Mouse (Mus musculus) megakaryocyte, embryonic 14.5 days (primary cell): ENCODE results near the gene BC067074. TPM values are rescaled to one million over a fixed set of nuclear protein-coding genes. Genes with fewer than 3 reads are reported as not detected.

ENCODE experiments used
- H3K27me3 ChIP-seq: replicated peaks from 2 replicates; pipeline ENCODE3; 2012; ENCODE audit warnings: inconsistent platforms
- H3K36me3 ChIP-seq: replicated peaks from 2 replicates; pipeline ENCODE3; 2012; ENCODE audit warnings: low read length, inconsistent platforms, mixed read lengths
- H3K4me1 ChIP-seq: 2 replicates; pipeline ENCODE4 v1.6.1; 2012; ENCODE audit warnings: inconsistent platforms
- H3K4me3 ChIP-seq: replicated peaks from 2 replicates; pipeline ENCODE3; 2012; ENCODE audit warnings: moderate library complexity, mild to moderate bottlenecking, inconsistent platforms
- H3K9me3 ChIP-seq: 2 replicates; pipeline ENCODE4 v1.6.1; 2012; ENCODE audit warnings: inconsistent platforms
- FLI1 ChIP-seq: IDR thresholded peaks from 2 replicates; pipeline ENCODE4 v1.6.1; 2012; ENCODE audit warnings: low read length, inconsistent platforms, mixed read lengths
- GATA1 ChIP-seq: IDR thresholded peaks from 3 replicates; pipeline ENCODE4 v1.6.1; 2012; ENCODE audit warnings: mixed read lengths, low read length, inconsistent platforms, borderline replicate concordance
- polyA plus RNA-seq: library from polyadenylated mRNA; stranded (reverse); fragments of >175 nt; gene quantifications from 2 replicates; pipeline ENCODE4 v1.2.3, GENCODE M21; 2012; ENCODE audit warnings: low replicate concordance; ENCODE audit not compliant: insufficient read depth

BC067074 gene
- polyA plus RNA-seq, 1 experiment, result not detected

DNA sequence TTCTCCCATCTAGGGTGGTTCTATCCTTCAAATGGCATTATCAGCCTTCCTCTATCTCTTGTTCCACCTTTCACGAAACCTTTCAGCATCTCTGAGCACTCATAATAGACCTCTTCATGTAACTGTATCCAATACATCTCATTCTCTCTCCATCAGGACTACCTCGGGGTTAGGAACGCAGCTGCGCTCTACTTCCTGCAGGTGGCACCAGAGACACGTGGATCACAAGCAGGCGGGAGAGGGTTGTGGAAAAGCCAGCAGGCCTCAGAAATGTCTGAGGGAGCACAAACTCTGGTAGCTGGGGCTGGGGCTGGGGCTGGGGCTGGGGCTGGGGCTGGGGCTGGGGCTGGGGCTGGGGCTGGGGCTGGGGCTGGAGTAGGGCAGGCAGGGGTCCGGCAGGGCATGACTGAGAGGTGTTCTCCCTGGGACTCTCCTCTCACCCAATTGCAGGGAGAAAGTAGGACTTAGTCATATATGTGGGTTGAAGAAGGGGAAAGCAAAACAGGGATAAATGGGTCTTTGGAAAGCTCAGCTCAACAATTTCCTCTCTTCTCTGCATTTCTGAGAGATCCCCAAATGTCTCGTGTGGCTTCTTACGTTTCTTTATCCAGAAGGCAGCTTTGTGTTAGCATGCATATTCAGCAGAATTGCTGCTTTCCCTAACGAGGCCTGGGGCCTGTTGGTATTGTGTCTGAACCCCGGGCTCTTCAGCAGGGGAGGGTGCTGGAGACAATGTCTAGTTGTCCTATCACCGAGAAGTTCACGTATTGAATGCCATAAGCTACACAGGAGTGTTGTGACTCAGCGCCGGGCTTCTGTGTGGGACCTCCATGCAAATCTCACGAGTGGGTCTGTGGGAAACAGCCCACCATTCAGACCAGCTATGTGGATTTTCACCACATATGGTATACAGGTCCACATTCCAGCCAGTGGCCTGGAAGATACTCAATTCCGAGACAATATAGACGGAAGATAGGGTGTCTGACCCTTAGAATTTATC lies 22.9 kb upstream of the BC067074 start:
- H3K4me3 ChIP-seq, result no peak overlapping the region
- H3K36me3 ChIP-seq, result no peaks in the 10 kb centered on the region
- no peaks in the 10 kb centered on the region for H3K27me3 ChIP-seq
- H3K9me3 ChIP-seq, result no peaks in the 10 kb centered on the region
- peaks cover 5% of the 10 kb centered on the region for H3K4me1 ChIP-seq
- TF ChIP-seq GATA1, result no peak
- no peak for TF ChIP-seq FLI1

DNA sequence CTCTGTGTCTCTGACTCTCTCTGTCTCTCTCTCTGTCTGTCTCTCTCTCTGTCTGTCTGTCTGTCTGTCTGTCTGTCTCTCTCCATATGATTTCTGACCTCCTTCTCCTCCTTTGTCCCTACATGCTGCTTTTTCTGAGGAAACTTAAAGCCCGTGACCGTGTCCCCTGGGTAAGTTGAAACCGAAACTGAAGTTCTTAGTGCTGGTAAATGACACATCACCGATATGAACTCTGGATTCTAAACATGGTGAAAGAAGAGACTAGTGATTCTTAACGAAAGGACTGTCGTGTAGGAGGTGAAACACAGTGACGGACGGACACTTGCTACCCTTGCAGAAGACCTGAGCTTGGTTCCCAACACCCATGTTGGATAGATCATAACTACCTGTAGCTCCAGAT lies 21.8 kb upstream of the BC067074 start:
- H3K36me3 ChIP-seq, result no peaks in the 10 kb centered on the region
- no peak for TF ChIP-seq FLI1
- no peak for TF ChIP-seq GATA1
- H3K4me1 ChIP-seq, result peaks cover 4% of the 10 kb centered on the region
- no peaks in the 10 kb centered on the region for H3K9me3 ChIP-seq
- no peaks in the 10 kb centered on the region for H3K27me3 ChIP-seq
- H3K4me3 ChIP-seq, result no peak overlapping the region

DNA sequence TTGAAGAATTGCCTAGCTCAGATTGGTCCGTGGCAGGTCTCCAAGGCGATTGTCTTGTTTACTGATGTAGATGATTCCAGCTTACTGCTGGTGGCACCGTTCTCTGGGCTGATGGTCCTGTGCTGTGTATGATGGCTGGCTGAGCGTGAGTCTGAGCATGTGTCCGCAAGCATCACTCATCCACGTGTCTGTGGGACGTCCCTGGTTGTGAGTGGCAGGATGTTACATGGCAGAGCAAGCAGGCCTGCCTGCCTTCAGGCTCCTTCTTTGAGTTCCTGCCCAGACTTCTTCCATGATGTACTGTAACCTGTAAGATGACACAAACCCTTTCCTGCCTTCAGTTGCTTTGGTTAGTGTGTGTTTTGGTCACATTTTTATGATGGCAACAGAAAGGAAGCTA lies 5.8 kb upstream of the BC067074 start:
- no peaks in the 10 kb centered on the region for H3K36me3 ChIP-seq

DNA sequence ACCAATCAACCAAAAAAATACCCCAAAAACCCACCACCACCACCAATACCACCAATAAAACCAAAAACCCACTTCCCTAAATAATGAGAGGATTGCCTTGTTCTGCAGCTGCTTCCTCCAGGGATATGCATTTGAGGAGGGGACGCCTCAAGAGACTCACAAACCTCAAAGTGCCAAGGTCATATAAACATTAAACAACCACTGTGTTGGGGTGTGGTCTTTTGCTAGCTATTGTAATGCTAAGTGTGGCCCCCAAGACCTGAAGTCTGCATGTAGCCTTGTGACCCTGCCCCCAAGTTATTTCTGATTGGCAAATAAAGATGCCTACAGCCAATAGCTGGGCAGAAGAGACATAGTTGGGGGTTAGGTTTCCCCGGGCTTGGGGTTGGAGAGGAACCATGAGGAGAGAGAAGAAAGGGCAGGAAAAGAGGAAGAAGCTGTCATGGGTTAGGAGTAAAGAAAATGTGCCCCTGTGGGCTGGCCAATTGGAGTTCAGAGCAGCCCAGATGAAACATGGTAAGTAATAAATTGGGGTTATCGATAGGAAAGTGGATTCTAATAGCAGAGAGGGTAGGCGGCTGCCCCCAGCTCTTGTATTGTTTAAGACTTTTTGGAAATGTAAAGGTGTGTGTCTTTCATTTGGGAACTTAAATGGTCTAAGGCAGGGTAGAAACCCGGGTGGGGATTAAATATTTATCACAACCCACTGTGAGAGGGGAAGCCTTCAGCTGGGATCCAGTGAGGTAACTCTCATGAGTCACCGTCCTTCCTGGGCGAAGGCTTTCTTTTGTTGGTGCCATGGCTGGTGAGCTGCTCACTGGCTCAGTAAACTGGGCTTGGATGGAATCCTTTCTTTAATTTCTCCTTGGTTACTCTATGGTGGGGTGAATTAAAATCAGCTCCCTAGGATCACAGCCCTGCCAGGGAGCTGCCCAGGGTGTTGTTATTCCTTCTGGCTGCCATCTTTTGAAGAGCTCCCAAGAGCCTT lies 4.5 kb upstream of the BC067074 start:
- H3K4me3 ChIP-seq, result no peak overlapping the region
- H3K4me1 ChIP-seq, result no peaks in the 10 kb centered on the region
- H3K27me3 ChIP-seq, result peaks cover 15% of the 10 kb centered on the region
- no peaks in the 10 kb centered on the region for H3K36me3 ChIP-seq
- peaks cover 37% of the 10 kb centered on the region for H3K9me3 ChIP-seq
- no peak for TF ChIP-seq FLI1
- TF ChIP-seq GATA1, result no peak

More for the DNA sequence above, 5.8 kb upstream of the BC067074 start:
- no peak for TF ChIP-seq GATA1
- TF ChIP-seq FLI1, result no peak
- Histone ChIP-seq H3K27me3 (peaks cover 2% of the 10 kb centered on the region), H3K4me1 (no peaks in the 10 kb centered on the region), H3K9me3 (peaks cover 24% of the 10 kb centered on the region), H3K4me3 (peak overlapping the region; percentile 47)

DNA sequence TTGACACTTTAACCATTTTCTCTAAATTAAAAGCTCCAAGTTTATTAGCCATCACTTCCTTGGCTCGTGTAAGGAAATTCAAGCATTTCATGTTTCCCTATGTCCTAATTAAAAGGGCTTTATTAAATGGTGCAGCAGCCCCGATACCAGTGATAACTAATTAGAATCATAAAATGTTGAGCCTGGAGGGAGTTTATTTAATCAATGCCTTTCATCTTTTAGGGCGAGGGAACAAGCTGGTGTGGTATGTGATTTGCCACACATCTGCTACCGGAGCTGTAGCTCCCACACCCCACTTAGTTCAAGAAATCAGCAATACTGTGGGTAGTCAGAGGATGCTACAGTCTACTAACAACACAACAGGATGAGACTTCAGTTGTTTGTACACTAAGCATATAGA lies 3.2 kb upstream of the BC067074 start:
- no peak overlapping the region for H3K4me3 ChIP-seq
- H3K36me3 ChIP-seq, result no peaks in the 10 kb centered on the region
- no peaks in the 10 kb centered on the region for H3K4me1 ChIP-seq
- TF ChIP-seq GATA1, result no peak
- no peak for TF ChIP-seq FLI1
- peaks cover 25% of the 10 kb centered on the region for H3K27me3 ChIP-seq
- peaks cover 46% of the 10 kb centered on the region for H3K9me3 ChIP-seq

DNA sequence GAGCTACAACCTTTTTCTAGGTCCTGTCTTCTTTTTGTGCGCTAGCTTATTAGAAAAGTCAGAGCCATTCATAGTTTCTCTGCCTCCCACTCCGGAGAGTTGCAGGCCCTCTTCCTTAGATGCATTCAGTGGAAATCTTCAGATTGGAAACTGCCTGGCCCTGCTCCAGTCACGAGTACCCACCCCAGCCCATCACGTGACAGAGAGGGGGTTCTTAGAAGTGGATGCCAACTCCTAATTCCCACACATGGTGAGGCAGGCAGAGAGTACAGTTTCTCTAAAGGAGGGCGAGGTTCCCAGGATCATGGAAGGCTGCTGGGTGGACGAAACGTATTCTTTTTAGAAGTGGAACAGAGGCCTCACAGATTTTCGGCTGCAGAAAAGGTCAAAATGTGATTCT lies 958 bp upstream of the BC067074 start:
- Histone ChIP-seq H3K4me3 (no peak overlapping the region), H3K27me3 (peaks cover 32% of the 10 kb centered on the region), H3K36me3 (no peaks in the 10 kb centered on the region), H3K9me3 (peaks cover 45% of the 10 kb centered on the region), H3K4me1 (no peaks in the 10 kb centered on the region)
- no peak for TF ChIP-seq FLI1
- no peak for TF ChIP-seq GATA1

DNA sequence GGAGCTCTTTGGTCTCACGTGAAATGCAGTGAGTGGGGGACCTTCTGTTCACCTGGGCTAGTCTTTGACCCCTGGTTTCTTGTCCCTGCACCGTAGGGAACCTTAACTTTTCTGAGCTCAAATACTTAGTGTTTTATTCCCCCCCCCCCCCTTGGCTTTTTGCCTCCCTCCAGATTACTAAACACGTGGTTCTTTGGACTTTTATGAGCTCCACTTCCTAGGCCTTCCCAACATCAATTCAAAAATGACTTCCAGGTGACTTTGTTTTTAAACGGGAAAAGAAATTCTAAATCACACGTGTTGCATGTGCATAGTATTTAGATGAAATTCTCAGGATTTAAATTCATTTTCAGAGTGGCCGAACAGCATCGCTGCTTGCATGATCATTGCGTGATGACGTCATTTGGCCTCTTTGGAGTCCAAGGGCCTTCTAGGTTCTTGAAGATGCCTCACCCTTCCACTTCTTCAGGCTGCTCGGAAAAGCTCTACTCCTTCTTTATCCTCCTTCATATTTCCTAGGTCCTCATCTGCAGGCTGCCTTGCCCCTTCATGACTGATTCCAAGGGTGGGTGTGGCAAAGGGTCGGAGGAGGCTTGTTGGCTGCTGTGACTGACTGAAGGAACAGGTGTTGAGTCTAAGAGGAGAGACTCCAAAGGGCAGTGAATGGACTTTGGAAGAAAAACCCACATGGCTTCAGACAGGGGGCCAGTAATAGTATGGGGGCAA lies 911 bp downstream of the BC067074 start:
- TF ChIP-seq GATA1 (no peak), FLI1 (no peak)
- no peaks in the 10 kb centered on the region for H3K36me3 ChIP-seq
- peaks cover 36% of the 10 kb centered on the region for H3K9me3 ChIP-seq
- no peak overlapping the region for H3K4me3 ChIP-seq
- peaks cover 32% of the 10 kb centered on the region for H3K27me3 ChIP-seq
- no peaks in the 10 kb centered on the region for H3K4me1 ChIP-seq

DNA sequence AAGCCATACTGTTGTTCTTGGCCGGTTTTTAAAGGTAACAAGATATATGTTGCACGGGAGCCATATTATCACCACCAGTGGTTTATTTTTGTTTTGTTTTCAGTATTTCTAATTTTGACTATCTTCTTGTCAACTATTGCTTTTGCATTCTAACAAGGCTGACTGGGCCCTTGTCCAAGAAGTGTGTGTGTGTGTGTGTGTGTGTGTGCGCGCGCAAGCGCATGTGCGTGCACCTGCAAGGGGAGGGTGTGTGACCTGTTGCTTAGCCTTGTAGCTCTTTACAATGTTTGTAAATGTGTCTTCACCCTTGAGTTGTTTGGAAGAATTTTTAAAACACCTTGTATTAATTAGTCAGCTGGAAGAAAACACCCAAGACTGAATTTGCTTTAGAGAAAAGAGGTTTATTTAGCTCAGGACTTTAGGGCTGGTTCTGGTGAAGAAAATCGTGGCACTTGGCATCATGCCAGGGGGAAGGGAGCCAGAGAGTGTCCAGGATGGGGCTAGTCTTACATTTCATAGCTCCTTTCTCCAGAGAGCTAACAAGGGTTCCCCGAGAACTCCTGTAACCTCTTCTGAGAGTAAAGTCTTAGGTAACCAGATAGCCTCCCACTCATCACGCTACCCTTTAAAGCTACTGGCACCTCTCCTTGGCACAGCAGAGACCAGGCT lies 3.0 kb downstream of the BC067074 start:
- Histone ChIP-seq H3K36me3 (no peaks in the 10 kb centered on the region), H3K4me1 (no peaks in the 10 kb centered on the region), H3K9me3 (peaks cover 32% of the 10 kb centered on the region), H3K27me3 (peaks cover 32% of the 10 kb centered on the region), H3K4me3 (no peak overlapping the region)
- no peak for TF ChIP-seq GATA1
- TF ChIP-seq FLI1, result no peak

DNA sequence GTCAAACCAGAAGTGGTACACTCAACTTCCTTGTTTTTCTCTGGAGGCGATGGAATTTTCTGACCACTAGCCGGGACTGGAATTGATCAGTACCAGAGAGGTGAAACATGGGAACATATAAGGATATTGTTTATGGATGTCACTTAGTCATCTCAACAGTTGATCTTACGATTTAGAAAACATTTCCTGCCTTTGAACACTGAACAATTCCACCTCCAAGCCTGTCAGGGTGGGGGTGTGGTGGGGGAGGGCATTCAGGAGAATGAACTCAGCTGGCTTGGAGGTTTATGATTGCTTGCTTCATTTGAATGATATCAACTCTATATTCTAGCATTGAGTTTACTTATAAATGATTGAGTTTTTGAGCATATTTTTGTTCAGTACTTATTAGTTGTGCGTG lies 13.6 kb downstream of the BC067074 start:
- H3K36me3 ChIP-seq, result no peaks in the 10 kb centered on the region
- H3K9me3 ChIP-seq, result peaks cover 22% of the 10 kb centered on the region
- no peak overlapping the region for H3K4me3 ChIP-seq
- no peaks in the 10 kb centered on the region for H3K27me3 ChIP-seq
- TF ChIP-seq GATA1 (no peak), FLI1 (no peak)
- no peaks in the 10 kb centered on the region for H3K4me1 ChIP-seq
